Mouse (Mus musculus) testis, adult 2 months (tissue): Measurements from ENCODE around the gene Tnfsf13. TPM values are rescaled to one million over a fixed set of nuclear protein-coding genes. Genes with fewer than 3 reads are reported as not detected.

ENCODE experiments used
- H3K27ac ChIP-seq: fragments of 200-500 bp; 2 replicates; pipeline ENCODE4 v1.5.1; 2012; ENCODE audit warnings: low read depth, low read length; ENCODE audit not compliant: control insufficient read depth, insufficient read depth
- H3K27me3 ChIP-seq: fragments of 200-500 bp; 2 replicates; pipeline ENCODE4 v1.6.1; 2012; ENCODE audit warnings: mild to moderate bottlenecking, low read length, moderate library complexity; ENCODE audit not compliant: control insufficient read depth, insufficient read depth
- H3K36me3 ChIP-seq: fragments of 200-500 bp; 2 replicates; pipeline ENCODE4 v1.6.1; 2012; ENCODE audit warnings: mild to moderate bottlenecking, low read length; ENCODE audit not compliant: control insufficient read depth, insufficient read depth
- H3K4me1 ChIP-seq: fragments of 200-500 bp; 2 replicates; pipeline ENCODE4 v1.6.1; 2012; ENCODE audit warnings: low read length; ENCODE audit not compliant: control insufficient read depth, insufficient read depth
- H3K4me3 ChIP-seq: fragments of 200-500 bp; 2 replicates; pipeline ENCODE4 v1.5.1; 2012; ENCODE audit warnings: low read depth, mild to moderate bottlenecking, low read length, moderate library complexity, mixed read lengths; ENCODE audit not compliant: control insufficient read depth
- CTCF ChIP-seq: fragments of 200-500 bp; IDR thresholded peaks from 2 replicates; pipeline ENCODE4 v1.5.1; 2012; ENCODE audit warnings: low read depth, mild to moderate bottlenecking, inconsistent platforms, low read length, moderate library complexity; ENCODE audit not compliant: control insufficient read depth, insufficient read depth, insufficient replicate concordance
- POLR2A ChIP-seq: fragments of 200-500 bp; IDR thresholded peaks from 2 replicates; pipeline ENCODE4 v1.6.1; 2012; ENCODE audit warnings: low read depth, mild to moderate bottlenecking, inconsistent platforms, low read length, moderate library complexity; ENCODE audit not compliant: control insufficient read depth
- polyA plus RNA-seq: library from polyadenylated mRNA; depleted of rRNA; stranded (reverse); fragments of >200 nt; gene quantifications from 2 replicates; pipeline ENCODE4 v1.2.3, GENCODE M21; 2012

The Tnfsf13 gene
- polyA plus RNA-seq, 1 experiment: 5.6 TPM

DNA sequence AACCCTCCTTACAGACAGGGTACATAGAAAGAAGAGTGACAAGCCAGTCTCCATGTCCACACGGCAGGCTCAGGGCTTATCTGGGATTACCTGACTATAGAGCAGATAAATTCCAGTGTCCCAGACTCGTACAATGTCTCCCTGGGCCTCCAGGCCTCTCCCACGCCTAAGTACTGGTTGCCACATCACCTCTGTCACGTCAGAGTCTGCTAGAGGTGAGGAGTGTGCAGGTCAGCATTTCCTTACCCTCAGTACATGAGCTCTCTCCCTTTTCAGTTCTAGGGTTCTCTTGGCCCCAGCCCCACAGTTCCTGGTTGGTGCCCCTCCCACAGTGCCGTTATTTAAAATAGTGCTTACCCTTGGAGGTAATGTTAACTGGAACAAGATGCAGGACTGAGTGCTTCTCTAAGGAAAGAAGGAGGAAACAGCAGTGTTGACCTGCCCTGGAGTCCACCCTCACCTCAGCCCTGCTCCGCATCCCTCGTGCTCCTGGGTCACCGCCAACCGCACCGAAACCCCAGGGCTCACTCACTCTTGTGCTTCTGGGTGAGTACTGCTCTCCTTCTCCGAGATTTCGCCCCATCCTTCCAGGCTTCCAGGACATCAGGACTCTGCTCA is 1.3 kb downstream of the Tnfsf13 start:
- H3K27ac ChIP-seq: peak overlapping the region; percentile 62
- TF ChIP-seq POLR2A (no peak), CTCF (no peak)
- no peaks in the 10 kb centered on the region for H3K27me3 ChIP-seq
- no peaks in the 10 kb centered on the region for H3K36me3 ChIP-seq
- peaks cover 9% of the 10 kb centered on the region for H3K4me1 ChIP-seq
- no peak overlapping the region; the same call in 1 of the 2 replicates for H3K4me3 ChIP-seq

DNA sequence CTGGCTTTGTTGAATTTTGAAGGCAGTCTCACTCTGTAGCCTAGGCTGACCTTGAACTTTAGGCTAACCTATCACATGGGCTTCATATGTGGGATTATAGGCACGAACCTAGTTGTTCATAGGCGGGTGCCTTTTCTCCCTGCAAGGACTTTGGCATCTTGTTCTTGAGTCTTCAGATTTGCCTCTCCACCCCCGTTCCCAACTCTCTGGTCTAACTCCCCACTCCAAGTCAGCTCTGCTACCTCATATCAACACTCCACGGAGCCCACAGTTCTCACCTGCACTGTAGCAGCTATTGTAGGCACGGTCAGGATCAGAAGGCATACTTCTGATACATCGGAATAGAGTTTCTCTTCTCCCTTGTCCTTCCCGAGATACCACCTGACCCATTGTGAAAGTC is 2.0 kb downstream of the Tnfsf13 start:
- H3K27ac ChIP-seq: peak overlapping the region; percentile 59
- peaks cover 9% of the 10 kb centered on the region for H3K4me1 ChIP-seq
- no peak overlapping the region for H3K4me3 ChIP-seq
- no peaks in the 10 kb centered on the region for H3K27me3 ChIP-seq
- no peaks in the 10 kb centered on the region for H3K36me3 ChIP-seq
- no peak for TF ChIP-seq CTCF

DNA sequence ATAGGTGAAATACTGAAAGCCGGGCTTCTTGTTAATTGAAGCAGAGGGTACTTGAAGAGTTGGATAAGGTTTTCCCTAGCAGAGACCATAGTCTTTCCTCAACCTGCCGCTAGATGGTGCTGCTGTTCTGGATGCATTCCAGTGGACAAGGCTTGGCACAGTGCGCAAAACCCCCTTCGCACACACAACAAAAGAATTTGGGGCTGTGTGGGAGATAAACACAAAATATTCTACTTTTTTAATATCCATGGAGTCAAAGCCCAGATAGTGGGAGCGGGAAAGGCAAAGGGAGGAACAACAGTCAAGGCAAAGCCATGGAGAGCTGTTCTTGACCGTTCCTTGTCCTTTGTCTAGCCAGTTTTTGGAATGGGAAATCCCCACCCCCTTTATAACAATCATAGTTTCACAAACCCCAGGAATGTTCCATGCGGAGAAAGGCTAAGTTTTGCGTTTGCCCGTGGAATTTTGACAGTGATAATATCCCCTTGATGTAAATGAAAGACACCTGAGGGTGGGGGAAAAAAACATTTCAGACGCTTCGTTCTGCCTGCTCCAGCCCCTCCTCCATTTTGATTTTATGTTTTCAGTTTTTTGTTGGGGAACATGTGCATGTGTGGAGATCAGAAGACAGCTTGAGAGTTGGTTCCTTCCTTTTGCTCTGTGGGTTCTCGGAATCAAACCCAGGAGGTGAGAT is 2.6 kb downstream of the Tnfsf13 start:
- Histone ChIP-seq H3K27ac (peak overlapping the region; percentile 59), H3K36me3 (no peaks in the 10 kb centered on the region), H3K4me3 (no peak overlapping the region), H3K4me1 (peaks cover 9% of the 10 kb centered on the region), H3K27me3 (no peaks in the 10 kb centered on the region)
- TF ChIP-seq POLR2A (no peak), CTCF (peak; percentile 81; the same call in 1 of the 2 replicates)

DNA sequence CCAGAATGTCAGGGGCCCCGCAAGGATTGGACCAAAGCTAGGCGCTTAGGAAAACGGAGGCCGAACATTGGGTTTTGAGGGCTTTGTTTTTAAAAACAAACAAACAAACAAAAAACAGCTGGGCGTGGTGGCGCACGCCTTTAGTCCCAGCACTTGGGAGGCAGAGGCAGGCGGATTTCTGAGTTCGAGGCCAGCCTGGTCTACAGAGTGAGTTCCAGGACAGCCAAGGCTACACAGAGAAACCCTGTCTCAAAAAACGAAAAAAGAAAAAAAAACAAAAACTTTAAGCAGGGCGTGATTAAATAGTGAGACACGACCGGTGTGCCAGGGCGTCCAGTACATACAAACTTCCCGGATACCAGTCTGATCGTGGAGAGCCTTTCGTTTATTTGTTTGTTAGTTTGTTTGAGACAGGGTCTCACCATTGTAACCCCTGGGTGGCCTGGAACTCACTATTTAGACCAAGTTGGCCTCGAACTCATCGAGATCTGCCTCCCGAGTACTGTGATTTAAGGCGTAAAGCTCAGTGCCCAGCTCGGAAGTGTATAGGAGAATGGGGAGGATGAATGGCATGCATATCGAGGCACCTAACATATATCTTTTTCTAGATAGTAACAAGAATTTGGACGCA is 3.3 kb downstream of the Tnfsf13 start:
- Histone ChIP-seq H3K27ac (peak overlapping the region; percentile 74), H3K4me1 (peaks cover 9% of the 10 kb centered on the region), H3K27me3 (no peaks in the 10 kb centered on the region), H3K36me3 (no peaks in the 10 kb centered on the region), H3K4me3 (peak overlapping the region; percentile 90)
- TF ChIP-seq CTCF: no peak

DNA sequence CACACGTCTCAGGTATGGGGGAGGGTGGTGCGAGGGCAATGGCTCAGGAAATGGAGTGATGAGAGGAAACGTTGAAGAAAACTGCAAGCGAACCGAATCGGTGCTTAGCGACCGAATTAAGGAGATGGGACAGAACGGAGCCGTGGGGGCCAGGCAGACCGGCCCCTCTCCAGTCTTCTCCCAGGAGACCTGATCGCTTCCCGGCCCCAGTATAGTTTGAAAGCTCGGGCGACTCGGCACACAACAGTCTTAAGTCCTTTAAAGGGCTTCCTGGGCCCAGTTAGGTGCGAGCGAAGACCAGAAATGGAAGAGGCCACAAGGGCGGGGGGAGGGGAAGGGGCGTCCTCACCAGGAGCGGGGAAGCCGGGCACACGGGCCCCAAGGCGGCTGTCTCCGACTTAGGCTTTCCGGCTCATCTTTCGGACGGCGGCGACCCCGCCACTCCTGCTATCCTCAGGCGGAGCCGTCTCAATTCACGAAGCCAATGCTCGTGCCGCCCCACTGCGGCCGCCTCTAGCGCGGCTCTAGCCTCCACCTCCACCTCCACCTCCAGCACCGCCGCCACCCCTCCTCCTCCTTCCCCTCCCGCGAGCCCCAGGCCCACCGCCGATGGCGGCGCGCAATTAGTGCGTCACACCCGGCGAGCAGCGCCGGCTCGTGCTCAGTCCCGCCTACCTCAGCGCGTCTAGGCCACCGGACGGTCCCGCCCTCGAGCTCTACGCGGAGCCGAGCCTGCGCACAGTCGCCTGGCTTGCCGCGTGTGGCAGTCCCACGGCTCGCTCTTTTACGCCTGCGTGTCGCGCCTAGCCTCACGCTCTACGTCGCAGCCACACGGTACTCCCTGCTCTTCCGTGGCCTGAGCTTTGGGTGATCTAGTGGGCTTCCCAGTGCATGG is 4.0 kb downstream of the Tnfsf13 start, which contains the start of gene Senp3:
TSS of gene Senp3 (minus strand) at position 771 of the 895 bp plus-strand sequence.
- peaks cover 9% of the 10 kb centered on the region for H3K4me1 ChIP-seq
- peak within 1 kb of the TSS; percentile 90 for H3K4me3 ChIP-seq
- no peaks in the 10 kb centered on the region for H3K36me3 ChIP-seq
- H3K27ac ChIP-seq: peak within 1 kb of the TSS; percentile 74
- no peak for TF ChIP-seq CTCF
- TF ChIP-seq POLR2A: peak; percentile 87; the same call in 1 of the 2 replicates
- no peaks in the 10 kb centered on the region for H3K27me3 ChIP-seq

DNA sequence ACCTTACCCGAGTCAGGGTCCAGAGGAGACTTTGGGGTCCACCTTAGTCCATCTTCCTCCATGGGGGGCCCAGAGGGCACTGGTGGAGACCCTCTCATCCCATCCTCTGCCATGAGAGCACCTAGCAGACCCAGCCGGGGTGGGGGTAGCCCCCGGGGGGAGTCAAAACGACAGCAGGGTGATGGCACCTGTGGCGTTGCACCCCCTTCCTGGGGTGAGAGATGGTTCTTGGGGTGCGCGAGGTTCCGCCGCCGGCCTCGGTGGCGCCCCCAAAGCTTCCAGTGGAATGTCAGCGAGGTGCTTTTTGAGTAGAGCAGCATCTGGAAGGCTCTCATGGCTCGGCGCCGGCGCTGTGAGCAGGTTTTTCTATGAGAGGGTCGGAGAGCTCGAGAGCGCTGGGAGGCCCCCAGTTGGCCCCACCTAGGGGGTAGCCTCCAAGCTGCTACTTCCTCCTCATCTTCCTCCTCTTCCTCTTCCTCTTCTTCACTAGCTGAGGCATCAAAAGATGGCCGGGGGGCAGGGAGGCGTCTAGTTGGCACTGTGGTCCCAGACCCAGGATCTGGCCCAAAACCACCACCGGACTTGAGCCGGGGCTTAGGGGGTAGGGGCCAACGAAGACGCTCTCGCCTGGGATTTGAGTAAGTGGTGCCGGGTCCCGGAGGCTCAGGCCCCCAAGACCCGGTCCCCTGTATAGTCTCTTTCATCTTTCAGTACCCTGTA is 5.3 kb downstream of the Tnfsf13 start:
- Histone ChIP-seq H3K36me3 (no peaks in the 10 kb centered on the region), H3K27me3 (no peaks in the 10 kb centered on the region), H3K27ac (no peak overlapping the region), H3K4me1 (peaks cover 7% of the 10 kb centered on the region), H3K4me3 (peak overlapping the region; percentile 90)
- TF ChIP-seq POLR2A (no peak), CTCF (no peak)
